Mouse (Mus musculus): Measurements from ENCODE around the gene Tmbim6. TPM values are rescaled to one million over a fixed set of nuclear protein-coding genes. Genes with fewer than 3 reads are reported as not detected.
"Not testable (repeated sequence)": the region's sequence is repeated elsewhere in the genome, so short reads cannot be mapped to it uniquely, and the experiment has no call there.

The Tmbim6 gene
- polyA plus RNA-seq, 1 experiment, result 1,662 TPM

- Histone ChIP-seq H3K27ac (ENCODE audit: insufficient read depth, low read depth, low read length) (no peak overlapping the region), H3K4me3 (ENCODE audit: low read depth, low read length) (no peak overlapping the region), H3K27me3 (ENCODE audit: control insufficient read depth, insufficient read depth, low read length) (no peaks in the 10 kb centered on the region), H3K4me1 (ENCODE audit: control insufficient read depth, insufficient read depth, insufficient read length, low read length) (peaks cover 12% of the 10 kb centered on the region; the same call in 1 of the 2 replicates), H3K36me3 (ENCODE audit: control insufficient read depth, insufficient read depth, low read length) (no peaks in the 10 kb centered on the region)
- TF ChIP-seq CTCF (IDR thresholded peaks at IDR 0.05; ENCODE audit: extremely low read depth, insufficient read length, insufficient replicate concordance, low read depth, low read length), result no peak
- no peak for TF ChIP-seq POLR2A (IDR thresholded peaks at IDR 0.05; ENCODE audit: low read depth, low read length)
- 81% methylated on average over 6 of the region's 6 CpGs for WGBS
Observed at GRCm38 (mm10) chr15:99384071-99384470, 8.6 kb upstream of the Tmbim6 start.

- H3K27me3 ChIP-seq (ENCODE audit: control insufficient read depth, insufficient read depth, low read length); H3K36me3 ChIP-seq (ENCODE audit: control insufficient read depth, insufficient read depth, low read length); H3K4me3 ChIP-seq (ENCODE audit: low read depth, low read length): not testable (repeated sequence)
- Histone ChIP-seq H3K4me1 (ENCODE audit: control insufficient read depth, insufficient read depth, insufficient read length, low read length) (peaks cover 12% of the 10 kb centered on the region; the same call in 1 of the 2 replicates), H3K27ac (ENCODE audit: insufficient read depth, low read depth, low read length) (peak overlapping the region; percentile 36; the same call in 1 of the 2 replicates)
- 58% methylated on average over 3 of the region's 3 CpGs for WGBS
Observed at GRCm38 (mm10) chr15:99386110-99386509, 6.6 kb upstream of the Tmbim6 start.

- no peak overlapping the region for H3K4me3 ChIP-seq (ENCODE audit: low read depth, low read length)
- peak overlapping the region; percentile 42 for H3K27ac ChIP-seq (ENCODE audit: insufficient read depth, low read depth, low read length)
- H3K27me3 ChIP-seq (ENCODE audit: control insufficient read depth, insufficient read depth, low read length), result no peaks in the 10 kb centered on the region
- H3K36me3 ChIP-seq (ENCODE audit: control insufficient read depth, insufficient read depth, low read length), result no peaks in the 10 kb centered on the region
- peaks cover 15% of the 10 kb centered on the region; the same call in 1 of the 2 replicates for H3K4me1 ChIP-seq (ENCODE audit: control insufficient read depth, insufficient read depth, insufficient read length, low read length)
- TF ChIP-seq CTCF (IDR thresholded peaks at IDR 0.05; ENCODE audit: extremely low read depth, insufficient read length, insufficient replicate concordance, low read depth, low read length) (no peak), POLR2A (IDR thresholded peaks at IDR 0.05; ENCODE audit: low read depth, low read length) (no peak)
- WGBS, result 36% methylated on average over 3 of the region's 3 CpGs
Observed at GRCm38 (mm10) chr15:99386796-99387195, 5.9 kb upstream of the Tmbim6 start.

DNA sequence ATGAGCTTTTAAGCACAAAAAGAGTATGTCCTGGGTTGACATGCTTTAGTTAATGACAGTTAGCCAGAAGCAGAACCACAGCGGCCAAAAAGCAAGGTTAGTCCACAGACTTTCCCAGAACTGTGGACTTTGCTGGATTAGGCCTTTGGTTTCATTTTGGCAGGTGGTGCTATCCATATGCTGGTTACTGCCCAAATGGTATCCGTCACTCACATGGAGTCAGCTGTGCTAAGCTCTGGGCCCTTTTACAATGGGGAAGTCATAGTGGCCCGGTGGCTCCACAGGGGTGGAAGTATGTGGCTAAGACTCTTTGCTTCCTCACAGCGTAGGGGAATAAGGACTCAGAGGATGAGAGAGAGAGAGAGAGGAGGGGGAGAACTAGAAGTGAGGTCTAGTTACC, 4.7 kb upstream of the Tmbim6 start:
- TF ChIP-seq CTCF (IDR thresholded peaks at IDR 0.05; ENCODE audit: extremely low read depth, insufficient read length, insufficient replicate concordance, low read depth, low read length) (no peak), POLR2A (IDR thresholded peaks at IDR 0.05; ENCODE audit: low read depth, low read length) (no peak)
- H3K27me3 ChIP-seq (ENCODE audit: control insufficient read depth, insufficient read depth, low read length), result no peaks in the 10 kb centered on the region
- H3K4me3 ChIP-seq (ENCODE audit: low read depth, low read length), result no peak overlapping the region
- H3K4me1 ChIP-seq (ENCODE audit: control insufficient read depth, insufficient read depth, insufficient read length, low read length), result peaks cover 17% of the 10 kb centered on the region; the same call in 1 of the 2 replicates
- H3K36me3 ChIP-seq (ENCODE audit: control insufficient read depth, insufficient read depth, low read length), result no peaks in the 10 kb centered on the region
- peak overlapping the region; percentile 13; the same call in 1 of the 2 replicates for H3K27ac ChIP-seq (ENCODE audit: insufficient read depth, low read depth, low read length)
- 52% methylated on average over 4 of the region's 4 CpGs for WGBS

- WGBS, result 66% methylated on average over 7 of the region's 7 CpGs
- peaks cover 17% of the 10 kb centered on the region; the same call in 1 of the 2 replicates for H3K4me1 ChIP-seq (ENCODE audit: control insufficient read depth, insufficient read depth, insufficient read length, low read length)
- no peak for TF ChIP-seq POLR2A (IDR thresholded peaks at IDR 0.05; ENCODE audit: low read depth, low read length)
- no peak for TF ChIP-seq CTCF (IDR thresholded peaks at IDR 0.05; ENCODE audit: extremely low read depth, insufficient read length, insufficient replicate concordance, low read depth, low read length)
- no peaks in the 10 kb centered on the region; the same call in 1 of the 2 replicates for H3K36me3 ChIP-seq (ENCODE audit: control insufficient read depth, insufficient read depth, low read length)
- H3K27me3 ChIP-seq (ENCODE audit: control insufficient read depth, insufficient read depth, low read length), result no peaks in the 10 kb centered on the region
- H3K4me3 ChIP-seq (ENCODE audit: low read depth, low read length), result no peak overlapping the region
- H3K27ac ChIP-seq (ENCODE audit: insufficient read depth, low read depth, low read length), result no peak overlapping the region
Observed at GRCm38 (mm10) chr15:99390472-99391401, 1.9 kb upstream of the Tmbim6 start.

DNA sequence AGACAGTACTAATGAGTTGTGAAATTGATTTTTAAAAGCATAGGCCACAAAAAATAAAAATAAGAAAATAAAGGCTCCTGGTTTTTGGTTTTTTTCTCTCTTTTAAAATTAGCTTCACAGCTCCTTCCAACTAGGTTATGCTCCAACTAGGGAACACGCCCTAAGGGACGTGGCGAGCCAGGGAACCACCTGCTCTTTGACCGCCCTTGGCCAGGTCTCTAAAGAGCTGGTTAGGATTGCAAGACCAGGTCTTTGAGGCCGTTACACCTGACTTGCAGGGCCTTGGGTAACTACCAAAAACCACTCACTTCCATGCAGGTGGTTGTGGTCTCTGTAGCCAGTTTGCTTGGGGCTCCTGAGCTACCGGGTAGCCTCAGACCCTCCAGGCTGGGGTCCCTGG, 707 bp upstream of the Tmbim6 start:
- 34% methylated on average over 6 of the region's 6 CpGs for WGBS
- Histone ChIP-seq H3K27me3 (ENCODE audit: control insufficient read depth, insufficient read depth, low read length) (no peaks in the 10 kb centered on the region), H3K27ac (ENCODE audit: insufficient read depth, low read depth, low read length) (peak overlapping the region; percentile 74), H3K36me3 (ENCODE audit: control insufficient read depth, insufficient read depth, low read length) (no peaks in the 10 kb centered on the region; the same call in 1 of the 2 replicates), H3K4me1 (ENCODE audit: control insufficient read depth, insufficient read depth, insufficient read length, low read length) (peaks cover 23% of the 10 kb centered on the region; the same call in 1 of the 2 replicates), H3K4me3 (ENCODE audit: low read depth, low read length) (peak overlapping the region; percentile 51)
- TF ChIP-seq CTCF (IDR thresholded peaks at IDR 0.05; ENCODE audit: extremely low read depth, insufficient read length, insufficient replicate concordance, low read depth, low read length) (no peak), POLR2A (IDR thresholded peaks at IDR 0.05; ENCODE audit: low read depth, low read length) (no peak)

All from small intestine, adult 2 months (tissue).